Mouse (Mus musculus) forebrain, embryonic 15.5 days (tissue): ENCODE measurements around the gene Pnpo. TPM values are rescaled to one million over a fixed set of nuclear protein-coding genes. Genes with fewer than 3 reads are reported as not detected.

Source experiments
- ATAC-seq: fragments of 200-750 bp; cut with Nextera tagmentation; replicated peaks from 2 replicates; pipeline ENCODE4 v1.8.0; 2017; ENCODE audit warnings: mild to moderate bottlenecking, moderate TSS enrichment, moderate library complexity
- H3K27ac ChIP-seq: fragments of 300-500 bp; sonication (generic); replicated peaks from 2 replicates; pipeline ENCODE4 v1.5.1; 2015; ENCODE audit warnings: mild to moderate bottlenecking, inconsistent platforms
- H3K27me3 ChIP-seq: fragments of 300-500 bp; sonication (generic); 2 replicates; pipeline ENCODE4 v1.6.1; 2015; ENCODE audit warnings: inconsistent platforms
- H3K36me3 ChIP-seq: fragments of 300-500 bp; sonication (generic); 2 replicates; pipeline ENCODE4 v1.6.1; 2015; ENCODE audit warnings: mild to moderate bottlenecking, inconsistent platforms
- H3K4me1 ChIP-seq: fragments of 300-500 bp; sonication (generic); 2 replicates; pipeline ENCODE4 v1.6.1; 2015; ENCODE audit warnings: inconsistent platforms
- H3K4me2 ChIP-seq: fragments of 300-500 bp; sonication (generic); replicated peaks from 2 replicates; pipeline ENCODE4 v1.6.1; 2015; ENCODE audit warnings: mild to moderate bottlenecking, inconsistent platforms
- H3K4me3 ChIP-seq: fragments of 300-500 bp; sonication (generic); 2 replicates; pipeline ENCODE4 v1.5.1; 2015; ENCODE audit warnings: mild to moderate bottlenecking, inconsistent platforms
- H3K9ac ChIP-seq: fragments of 300-500 bp; sonication (generic); replicated peaks from 2 replicates; pipeline ENCODE4 v1.6.1; 2015; ENCODE audit warnings: mild to moderate bottlenecking, inconsistent platforms
- H3K9me3 ChIP-seq: fragments of 300-500 bp; sonication (generic); 2 replicates; pipeline ENCODE4 v1.6.1; 2016; ENCODE audit warnings: inconsistent platforms
- WGBS: fragments of 180-500 bp; shearing (Covaris S2); methylation state at CpG from one replicate; pipeline ENCODE4 v1.1.7; 2015; ENCODE audit warnings: mixed read lengths; 5-methylcytosine and 5-hydroxymethylcytosine counted together
- polyA plus RNA-seq: library from polyadenylated mRNA; unstranded; fragments of >200 nt; fragmentation: Nextera tagmentation; extraction: Ambion mirVana; gene quantifications from 2 replicates; pipeline ENCODE4 v1.2.1, GENCODE M21; 2015

Pnpo gene
- polyA plus RNA-seq, 1 experiment from 2014 or later, result 21.5 TPM

GRCm38 (mm10) chr11:96929766-96930331 lies 13.9 kb downstream of the Pnpo start:
- Histone ChIP-seq H3K27me3 (peaks cover 11% of the 10 kb centered on the region), H3K27ac (no peak overlapping the region), H3K4me3 (no peak overlapping the region), H3K9me3 (no peaks in the 10 kb centered on the region), H3K4me1 (no peaks in the 10 kb centered on the region), H3K36me3 (no peaks in the 10 kb centered on the region), H3K4me2 (no peak overlapping the region), H3K9ac (no peak overlapping the region)
- ATAC-seq, result no peak
- WGBS, result 74% methylated on average over 9 of the region's 9 CpGs

- Histone ChIP-seq H3K27ac (no peak overlapping the region), H3K36me3 (no peaks in the 10 kb centered on the region), H3K4me1 (no peaks in the 10 kb centered on the region), H3K27me3 (peaks cover 11% of the 10 kb centered on the region), H3K9me3 (no peaks in the 10 kb centered on the region), H3K9ac (no peak overlapping the region), H3K4me3 (no peak overlapping the region), H3K4me2 (no peak overlapping the region)
- WGBS, result 16% methylated on average over 13 of the region's 13 CpGs
- ATAC-seq, result no peak
Observed at GRCm38 (mm10) chr11:96929096-96929765, 14.6 kb downstream of the Pnpo start.

- Histone ChIP-seq H3K4me2 (no peak overlapping the region), H3K27me3 (peaks cover 11% of the 10 kb centered on the region), H3K27ac (no peak overlapping the region), H3K4me1 (no peaks in the 10 kb centered on the region), H3K9ac (no peak overlapping the region), H3K4me3 (no peak overlapping the region), H3K36me3 (no peaks in the 10 kb centered on the region), H3K9me3 (no peaks in the 10 kb centered on the region)
- WGBS, result 13% methylated on average over 5 of the region's 5 CpGs
- no peak for ATAC-seq
Observed at GRCm38 (mm10) chr11:96928691-96929090, 15.1 kb downstream of the Pnpo start.

- Histone ChIP-seq H3K36me3 (no peaks in the 10 kb centered on the region), H3K4me2 (no peak within 1 kb of the TSS), H3K27ac (no peak within 1 kb of the TSS), H3K4me3 (no peak within 1 kb of the TSS), H3K9me3 (no peaks in the 10 kb centered on the region), H3K4me1 (no peaks in the 10 kb centered on the region), H3K9ac (no peak within 1 kb of the TSS), H3K27me3 (peaks cover 11% of the 10 kb centered on the region)
- no peak for ATAC-seq
- WGBS, result 58% methylated on average over 2 of the region's 2 CpGs
Observed at GRCm38 (mm10) chr11:96928088-96928487, 15.7 kb downstream of the Pnpo start, which contains the start of gene Prr15l. Gene Prr15l (plus strand): TSS chr11:96928104.

GRCm38 (mm10) chr11:96926587-96926986 lies 17.2 kb downstream of the Pnpo start:
- no peaks in the 10 kb centered on the region for H3K4me1 ChIP-seq
- H3K9me3 ChIP-seq, result no peaks in the 10 kb centered on the region
- H3K4me3 ChIP-seq, result no peak overlapping the region
- no peaks in the 10 kb centered on the region for H3K36me3 ChIP-seq
- 86% methylated on average over 5 of the region's 5 CpGs for WGBS
- H3K27ac ChIP-seq, result no peak overlapping the region
- no peak overlapping the region for H3K9ac ChIP-seq
- H3K27me3 ChIP-seq, result peaks cover 11% of the 10 kb centered on the region
- no peak overlapping the region for H3K4me2 ChIP-seq
- ATAC-seq, result no peak

- Histone ChIP-seq H3K4me3 (no peak overlapping the region), H3K9ac (no peak overlapping the region), H3K27me3 (peaks cover 11% of the 10 kb centered on the region), H3K4me1 (no peaks in the 10 kb centered on the region), H3K4me2 (no peak overlapping the region), H3K36me3 (no peaks in the 10 kb centered on the region), H3K27ac (no peak overlapping the region), H3K9me3 (no peaks in the 10 kb centered on the region)
- ATAC-seq, result no peak
- WGBS, result 88% methylated on average over 12 of the region's 12 CpGs
Observed at GRCm38 (mm10) chr11:96925469-96926148, 18.2 kb downstream of the Pnpo start.

GRCm38 (mm10) chr11:96924861-96925260 lies 18.9 kb downstream of the Pnpo start:
- Histone ChIP-seq H3K9ac (no peak overlapping the region), H3K36me3 (no peaks in the 10 kb centered on the region), H3K4me1 (no peaks in the 10 kb centered on the region), H3K4me3 (no peak overlapping the region), H3K9me3 (no peaks in the 10 kb centered on the region), H3K27ac (no peak overlapping the region), H3K4me2 (no peak overlapping the region), H3K27me3 (peaks cover 10% of the 10 kb centered on the region)
- ATAC-seq, result no peak
- WGBS, result 80% methylated on average over 11 of the region's 11 CpGs

- no peaks in the 10 kb centered on the region for H3K9me3 ChIP-seq
- no peak overlapping the region for H3K4me2 ChIP-seq
- H3K27ac ChIP-seq, result no peak overlapping the region
- H3K27me3 ChIP-seq, result no peaks in the 10 kb centered on the region
- ATAC-seq, result no peak
- no peak overlapping the region for H3K9ac ChIP-seq
- no peaks in the 10 kb centered on the region for H3K36me3 ChIP-seq
- WGBS, result 70% methylated on average over 6 of the region's 6 CpGs
- peaks cover 16% of the 10 kb centered on the region for H3K4me1 ChIP-seq
- no peak overlapping the region for H3K4me3 ChIP-seq
Observed at GRCm38 (mm10) chr11:96919003-96919402, 24.8 kb downstream of the Pnpo start.

- 90% methylated on average over 6 of the region's 6 CpGs for WGBS
- H3K27ac ChIP-seq, result no peak overlapping the region
Observed at GRCm38 (mm10) chr11:96917415-96917814, 26.4 kb downstream of the Pnpo start.

GRCm38 (mm10) chr11:96916885-96917396 lies 26.8 kb downstream of the Pnpo start:
- 32% methylated on average over 13 of the region's 13 CpGs for WGBS
- H3K9ac ChIP-seq, result peak overlapping the region; percentile 35; the same call in 1 of the 2 replicates
- peak overlapping the region; percentile 43 for H3K4me2 ChIP-seq
- peak overlapping the region; percentile 85 for H3K4me3 ChIP-seq
- H3K27ac ChIP-seq, result no peak overlapping the region
- H3K36me3 ChIP-seq, result peaks cover 3% of the 10 kb centered on the region; the same call in 1 of the 2 replicates
- no peaks in the 10 kb centered on the region for H3K27me3 ChIP-seq
- H3K4me1 ChIP-seq, result peaks cover 16% of the 10 kb centered on the region
- no peaks in the 10 kb centered on the region for H3K9me3 ChIP-seq
- ATAC-seq, result peak; percentile 11; the same call in 1 of the 2 replicates

More at GRCm38 (mm10) chr11:96917415-96917814, 26.4 kb downstream of the Pnpo start:
- Histone ChIP-seq H3K9me3 (no peaks in the 10 kb centered on the region), H3K27me3 (no peaks in the 10 kb centered on the region), H3K9ac (no peak overlapping the region), H3K4me2 (no peak overlapping the region), H3K4me1 (peaks cover 16% of the 10 kb centered on the region), H3K4me3 (no peak overlapping the region), H3K36me3 (no peaks in the 10 kb centered on the region)
- no peak for ATAC-seq

GRCm38 (mm10) chr11:96916044-96916884 lies 27.5 kb downstream of the Pnpo start, which contains the start of gene Cdk5rap3:
Gene Cdk5rap3 (minus strand): TSS chr11:96916496.
- under 1% methylated on average over 55 of the region's 55 CpGs for WGBS
- Histone ChIP-seq H3K4me1 (peaks cover 16% of the 10 kb centered on the region), H3K4me3 (peak within 1 kb of the TSS; percentile 85), H3K27ac (peak within 1 kb of the TSS; percentile 85), H3K9ac (peak within 1 kb of the TSS; percentile 73), H3K36me3 (peaks cover 10% of the 10 kb centered on the region), H3K4me2 (peak within 1 kb of the TSS; percentile 93), H3K9me3 (no peaks in the 10 kb centered on the region), H3K27me3 (no peaks in the 10 kb centered on the region)
- peak; percentile 98 for ATAC-seq
